Mouse (Mus musculus): ENCODE results near the gene Ube2k. TPM values are rescaled to one million over a fixed set of nuclear protein-coding genes. Genes with fewer than 3 reads are reported as not detected.

Gene Ube2k
- polyA plus RNA-seq, 1 experiment, result 13.6 TPM

DNA sequence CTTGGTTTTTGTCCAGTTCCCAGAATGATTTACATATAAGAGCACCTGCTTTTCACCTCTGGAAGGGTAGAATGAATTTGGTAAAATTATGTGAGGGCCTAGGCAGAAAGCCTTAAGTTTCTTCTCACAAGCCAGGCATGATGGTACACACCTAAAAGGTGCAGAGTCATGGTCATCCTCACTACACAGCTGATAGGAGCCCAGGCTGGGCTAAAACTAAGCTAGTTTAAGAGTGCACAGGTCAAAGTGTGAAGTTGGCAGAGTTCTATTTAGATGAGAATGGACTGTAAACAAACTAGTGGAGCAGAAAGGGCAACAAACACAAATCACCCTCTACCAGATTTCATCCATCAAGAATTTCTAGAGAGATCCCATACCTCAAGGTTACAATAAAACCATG is 87.3 kb downstream of the Ube2k start:
- Histone ChIP-seq H3K36me3 (ENCODE audit: control insufficient read depth, insufficient read depth, low read length) (peaks cover 46% of the 10 kb centered on the region), H3K4me3 (ENCODE audit: low read depth, low read length) (no peak overlapping the region), H3K4me1 (ENCODE audit: control insufficient read depth, insufficient read depth, insufficient read length, low read length) (no peaks in the 10 kb centered on the region), H3K27ac (ENCODE audit: insufficient read depth, low read depth, low read length) (no peak overlapping the region), H3K27me3 (ENCODE audit: control insufficient read depth, insufficient read depth, low read length) (no peaks in the 10 kb centered on the region)
- TF ChIP-seq CTCF (IDR thresholded peaks at IDR 0.05; ENCODE audit: extremely low read depth, insufficient read length, insufficient replicate concordance, low read depth, low read length) (no peak), POLR2A (IDR thresholded peaks at IDR 0.05; ENCODE audit: low read depth, low read length) (no peak)

DNA sequence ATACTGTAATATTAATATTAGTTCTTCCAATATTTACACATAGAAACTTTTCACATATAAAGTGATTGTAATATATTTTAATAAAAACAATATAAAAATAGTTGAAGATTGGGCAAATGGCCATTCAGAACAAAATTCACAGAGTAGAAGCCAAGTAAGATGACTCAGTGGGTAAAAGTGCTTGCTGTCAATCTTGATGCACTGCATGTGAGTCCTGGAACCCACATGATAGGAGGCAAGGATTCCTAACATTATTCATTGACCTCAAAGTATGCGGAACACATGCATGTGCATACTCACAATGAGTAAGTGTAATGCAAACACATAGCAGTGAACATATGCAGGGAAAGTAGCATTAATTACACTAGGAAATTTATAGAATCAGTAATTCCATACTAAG is 101.9 kb downstream of the Ube2k start:
- H3K27ac ChIP-seq (ENCODE audit: insufficient read depth, low read depth, low read length), result no peak overlapping the region
- 94% methylated on average over 1 of the region's 1 CpGs for WGBS
- no peaks in the 10 kb centered on the region for H3K4me1 ChIP-seq (ENCODE audit: control insufficient read depth, insufficient read depth, insufficient read length, low read length)
- H3K36me3 ChIP-seq (ENCODE audit: control insufficient read depth, insufficient read depth, low read length), result peaks cover 51% of the 10 kb centered on the region
- H3K27me3 ChIP-seq (ENCODE audit: control insufficient read depth, insufficient read depth, low read length), result no peaks in the 10 kb centered on the region
- TF ChIP-seq CTCF (IDR thresholded peaks at IDR 0.05; ENCODE audit: extremely low read depth, insufficient read length, insufficient replicate concordance, low read depth, low read length), result no peak
- TF ChIP-seq POLR2A (IDR thresholded peaks at IDR 0.05; ENCODE audit: low read depth, low read length), result no peak
- no peak overlapping the region for H3K4me3 ChIP-seq (ENCODE audit: low read depth, low read length)

Other genes starting within 250 kb of the Ube2k start
- gene Rfc1, start 201.6 kb upstream of the Ube2k start, polyA plus RNA-seq (2012; rRNA removed), result 2.1 and 4.2 TPM in 2 replicates
- 0.22 and 0.74 TPM in 2 replicates for gene Klb, start 188.9 kb upstream of the Ube2k start, polyA plus RNA-seq (2012; rRNA removed)
- 62.6 and 64.6 TPM in 2 replicates for gene Rpl9, start 145.8 kb upstream of the Ube2k start, polyA plus RNA-seq (2012; rRNA removed)
- 3.6 and 8.4 TPM in 2 replicates for gene Lias, start 145.7 kb upstream of the Ube2k start, polyA plus RNA-seq (2012; rRNA removed)
- gene Ugdh, start 101.3 kb upstream of the Ube2k start, polyA plus RNA-seq (2012; rRNA removed), result 32.0 and 33.2 TPM in 2 replicates
- gene Gm43552, start 44.4 kb upstream of the Ube2k start, polyA plus RNA-seq (2012; rRNA removed), result 1.4 TPM in 1 of 2 replicates, not detected in the other
- 53.0 and 72.3 TPM in 2 replicates for gene Smim14, start within 50 bp of the Ube2k start, polyA plus RNA-seq (2012; rRNA removed)
- gene Pds5a, start 161.0 kb downstream of the Ube2k start, polyA plus RNA-seq (2012; rRNA removed), result 3.0 and 5.4 TPM in 2 replicates
- gene N4bp2, start 226.3 kb downstream of the Ube2k start, polyA plus RNA-seq (2012; rRNA removed), result 1.1 and 2.3 TPM in 2 replicates

All from small intestine, adult 2 months (tissue).